Mouse (Mus musculus) E14TG2a.4 (cell line): ENCODE results near the gene Mark1.

Source experiments
- H3K27me3 ChIP-seq: 2 replicates; pipeline ENCODE4 v1.6.1; 2014; ENCODE audit warnings: low read length, control low read depth; ENCODE audit not compliant: insufficient read depth
- H3K36me3 ChIP-seq: 2 replicates; pipeline ENCODE4 v1.6.1; 2014; ENCODE audit warnings: low read length, control low read depth; ENCODE audit not compliant: insufficient read depth
- H3K4me1 ChIP-seq: replicated peaks from 2 replicates; pipeline ENCODE4 v1.6.1; 2014; ENCODE audit warnings: low read depth, low read length, control low read depth
- H3K4me3 ChIP-seq: replicated peaks from 2 replicates; pipeline ENCODE4 v1.5.1; 2014; ENCODE audit warnings: mild to moderate bottlenecking, low read length
- H3K9me3 ChIP-seq: 2 replicates; pipeline ENCODE4 v1.6.1; 2014; ENCODE audit warnings: low read length, control low read depth
- CTCF ChIP-seq: conservative IDR thresholded peaks from 2 replicates; pipeline ENCODE4 v1.5.1; 2014; ENCODE audit warnings: low read length
- NANOG ChIP-seq: IDR thresholded peaks from 2 replicates; pipeline ENCODE4 v1.6.1; 2014; ENCODE audit warnings: borderline replicate concordance, low read length, mixed read lengths
- POU5F1 ChIP-seq: IDR thresholded peaks from 2 replicates; pipeline ENCODE4 v1.6.1; 2014; ENCODE audit warnings: low read length, borderline replicate concordance

The Mark1 gene

GRCm38 (mm10) chr1:184862636-184863035 lies 136.7 kb downstream of the Mark1 start:
- Histone ChIP-seq H3K4me1 (peaks cover 10% of the 10 kb centered on the region), H3K4me3 (no peak overlapping the region), H3K9me3 (no peaks in the 10 kb centered on the region), H3K36me3 (no peaks in the 10 kb centered on the region), H3K27me3 (peaks cover 17% of the 10 kb centered on the region; the same call in 1 of the 2 replicates)
- TF ChIP-seq POU5F1 (no peak), CTCF (no peak), NANOG (no peak)

- H3K9me3 ChIP-seq, result no peaks in the 10 kb centered on the region
- H3K4me1 ChIP-seq, result peaks cover 10% of the 10 kb centered on the region
- H3K27me3 ChIP-seq, result peaks cover 17% of the 10 kb centered on the region; the same call in 1 of the 2 replicates
- no peaks in the 10 kb centered on the region for H3K36me3 ChIP-seq
- TF ChIP-seq POU5F1 (no peak), NANOG (no peak), CTCF (no peak)
- no peak overlapping the region for H3K4me3 ChIP-seq
Observed at GRCm38 (mm10) chr1:184861551-184861950, 137.8 kb downstream of the Mark1 start.

- Histone ChIP-seq H3K27me3 (peaks cover 17% of the 10 kb centered on the region; the same call in 1 of the 2 replicates), H3K4me3 (no peak overlapping the region), H3K9me3 (no peaks in the 10 kb centered on the region), H3K4me1 (peaks cover 10% of the 10 kb centered on the region), H3K36me3 (no peaks in the 10 kb centered on the region)
- no peak for TF ChIP-seq NANOG
- TF ChIP-seq CTCF, result no peak
- TF ChIP-seq POU5F1, result no peak
Observed at GRCm38 (mm10) chr1:184860276-184860675, 139.1 kb downstream of the Mark1 start.

- no peak for TF ChIP-seq CTCF
- Histone ChIP-seq H3K27me3 (peaks cover 11% of the 10 kb centered on the region; the same call in 1 of the 2 replicates), H3K36me3 (no peaks in the 10 kb centered on the region)
Observed at GRCm38 (mm10) chr1:184858253-184858652, 141.1 kb downstream of the Mark1 start.

GRCm38 (mm10) chr1:184857216-184857615 lies 142.2 kb downstream of the Mark1 start:
- peaks cover 11% of the 10 kb centered on the region; the same call in 1 of the 2 replicates for H3K27me3 ChIP-seq
- H3K9me3 ChIP-seq, result no peaks in the 10 kb centered on the region
- TF ChIP-seq POU5F1 (no peak), NANOG (no peak), CTCF (no peak)
- peaks cover 13% of the 10 kb centered on the region for H3K4me1 ChIP-seq
- H3K36me3 ChIP-seq, result no peaks in the 10 kb centered on the region
- H3K4me3 ChIP-seq, result no peak overlapping the region

More at GRCm38 (mm10) chr1:184858253-184858652, 141.1 kb downstream of the Mark1 start:
- H3K4me1 ChIP-seq, result peaks cover 11% of the 10 kb centered on the region
- no peaks in the 10 kb centered on the region for H3K9me3 ChIP-seq
- H3K4me3 ChIP-seq, result no peak overlapping the region

- H3K4me1 ChIP-seq, result peaks cover 23% of the 10 kb centered on the region
- H3K27me3 ChIP-seq, result peaks cover 18% of the 10 kb centered on the region
- H3K9me3 ChIP-seq, result no peaks in the 10 kb centered on the region
- no peak for TF ChIP-seq NANOG
- no peak for TF ChIP-seq POU5F1
- no peak for TF ChIP-seq CTCF
- no peak overlapping the region for H3K4me3 ChIP-seq
- H3K36me3 ChIP-seq, result no peaks in the 10 kb centered on the region
Observed at GRCm38 (mm10) chr1:184853922-184854321, 145.4 kb downstream of the Mark1 start.

- H3K4me3 ChIP-seq, result no peak overlapping the region
- H3K27me3 ChIP-seq, result peaks cover 22% of the 10 kb centered on the region
- peaks cover 23% of the 10 kb centered on the region for H3K4me1 ChIP-seq
- H3K36me3 ChIP-seq, result no peaks in the 10 kb centered on the region
- TF ChIP-seq NANOG, result no peak
- peak; percentile 77 for TF ChIP-seq CTCF
- TF ChIP-seq POU5F1, result no peak
- no peaks in the 10 kb centered on the region for H3K9me3 ChIP-seq
Observed at GRCm38 (mm10) chr1:184853339-184853738, 146.0 kb downstream of the Mark1 start.

- Histone ChIP-seq H3K4me3 (0 out of 2 replicates have a peak overlapping the region, but pooled peaks have one; percentile 29), H3K4me1 (peaks cover 29% of the 10 kb centered on the region), H3K9me3 (no peaks in the 10 kb centered on the region), H3K36me3 (no peaks in the 10 kb centered on the region), H3K27me3 (peaks cover 31% of the 10 kb centered on the region)
- TF ChIP-seq CTCF (peak; percentile 48), POU5F1 (no peak)
Observed at GRCm38 (mm10) chr1:184851741-184852618, 147.4 kb downstream of the Mark1 start.

GRCm38 (mm10) chr1:184851166-184851565 lies 148.2 kb downstream of the Mark1 start:
- Histone ChIP-seq H3K4me3 (no peak overlapping the region), H3K27me3 (peaks cover 39% of the 10 kb centered on the region), H3K4me1 (peaks cover 35% of the 10 kb centered on the region), H3K36me3 (no peaks in the 10 kb centered on the region), H3K9me3 (no peaks in the 10 kb centered on the region)
- no peak for TF ChIP-seq NANOG
- no peak for TF ChIP-seq POU5F1
- no peak for TF ChIP-seq CTCF
